Mouse (Mus musculus) heart, embryonic 15.5 days (tissue): ENCODE measurements around the gene Ncoa3. TPM values are rescaled to one million over a fixed set of nuclear protein-coding genes. Genes with fewer than 3 reads are reported as not detected.
"Not testable (repeated sequence)": the region's sequence is repeated elsewhere in the genome, so short reads cannot be mapped to it uniquely, and the experiment has no call there.

Experiments used
- ATAC-seq: fragments of 200-750 bp; cut with Nextera tagmentation; replicated peaks from 2 replicates; pipeline ENCODE4 v1.8.0; 2017; ENCODE audit warnings: low read depth, moderate TSS enrichment; ENCODE audit not compliant: insufficient number of reproducible peaks, insufficient read depth, low FRiP score
- H3K27ac ChIP-seq: fragments of 300-500 bp; sonication (generic); 2 replicates; pipeline ENCODE4 v1.5.1; 2015; ENCODE audit warnings: mild to moderate bottlenecking, inconsistent platforms
- H3K27me3 ChIP-seq: fragments of 300-500 bp; sonication (generic); 2 replicates; pipeline ENCODE4 v1.6.1; 2015; ENCODE audit warnings: inconsistent platforms
- H3K36me3 ChIP-seq: fragments of 300-500 bp; sonication (generic); 2 replicates; pipeline ENCODE4 v1.6.1; 2015; ENCODE audit warnings: mild to moderate bottlenecking, inconsistent platforms
- H3K4me1 ChIP-seq: fragments of 300-500 bp; sonication (generic); replicated peaks from 2 replicates; pipeline ENCODE4 v1.6.1; 2015; ENCODE audit warnings: inconsistent platforms
- H3K4me2 ChIP-seq: fragments of 300-500 bp; sonication (generic); 2 replicates; pipeline ENCODE4 v1.6.1; 2015; ENCODE audit warnings: inconsistent platforms, mild to moderate bottlenecking, moderate library complexity
- H3K4me3 ChIP-seq: fragments of 300-500 bp; sonication (generic); 2 replicates; pipeline ENCODE4 v1.5.1; 2015; ENCODE audit warnings: mild to moderate bottlenecking, inconsistent platforms
- H3K9ac ChIP-seq: fragments of 300-500 bp; sonication (generic); 2 replicates; pipeline ENCODE4 v1.6.1; 2015; ENCODE audit warnings: mild to moderate bottlenecking, inconsistent platforms
- H3K9me3 ChIP-seq: fragments of 300-500 bp; sonication (generic); replicated peaks from 2 replicates; pipeline ENCODE4 v1.6.1; 2016; ENCODE audit warnings: inconsistent platforms
- WGBS: fragments of 180-500 bp; shearing (Covaris S2); methylation state at CpG from one replicate; pipeline ENCODE4 v1.1.7; 2015; ENCODE audit warnings: mixed read lengths; 5-methylcytosine and 5-hydroxymethylcytosine counted together
- polyA plus RNA-seq: library from polyadenylated mRNA; unstranded; fragments of >200 nt; fragmentation: Nextera tagmentation; extraction: Ambion mirVana; gene quantifications from 2 replicates; pipeline ENCODE4 v1.2.1, GENCODE M21; 2015

Gene Ncoa3
- polyA plus RNA-seq, result 8.7 and 11.0 TPM in 2 replicates

DNA sequence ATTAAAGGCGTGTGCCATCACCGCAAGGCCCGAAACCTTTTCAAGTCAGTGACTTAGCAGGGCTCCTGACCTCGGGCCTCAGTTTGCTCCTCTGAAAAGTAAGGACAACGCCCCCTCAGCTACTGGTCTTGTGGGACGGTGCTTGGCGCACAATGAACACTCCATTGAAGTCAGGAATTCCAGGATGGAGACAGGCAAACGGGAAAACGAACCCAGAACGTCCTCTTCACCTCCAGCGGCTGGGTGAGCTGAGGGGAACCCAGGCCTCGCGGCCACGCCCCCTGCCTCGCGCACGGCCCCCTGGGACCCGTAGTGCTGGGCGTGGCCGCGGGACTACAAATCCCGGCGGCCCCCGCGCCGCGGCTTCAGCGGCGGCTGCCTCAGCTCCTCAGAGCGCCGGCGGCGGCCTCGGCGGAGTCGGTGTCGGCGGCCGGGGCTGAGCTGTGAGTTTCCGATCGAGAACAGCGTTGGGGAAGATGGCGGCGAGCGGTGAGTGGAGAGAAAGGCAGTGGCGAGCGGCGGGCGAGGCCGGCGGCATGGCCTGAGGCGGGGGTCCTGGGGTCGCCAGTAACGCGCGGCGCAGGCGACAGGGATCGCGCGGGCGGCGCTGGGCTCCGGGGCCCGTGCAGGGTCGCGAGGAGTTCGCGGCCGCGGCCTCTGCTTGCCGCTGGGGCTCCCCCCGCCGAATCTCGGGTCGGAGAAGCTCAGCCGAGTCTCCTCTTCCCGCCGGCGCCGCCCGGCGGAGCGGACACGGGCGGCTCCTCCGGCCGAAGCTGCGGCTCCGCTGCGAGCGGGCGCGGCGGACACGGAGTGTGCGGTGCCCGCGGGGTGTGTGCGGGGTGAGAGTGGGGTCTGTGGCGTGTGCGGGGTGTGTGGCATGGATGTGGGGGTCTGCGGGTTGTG is at the start of gene Ncoa3:
Gene Ncoa3 (plus strand): TSS at position 367 of the 903 bp plus-strand sequence.
- Histone ChIP-seq H3K36me3 (no peaks in the 10 kb centered on the region; the same call in 1 of the 2 replicates), H3K9me3 (no peaks in the 10 kb centered on the region), H3K4me1 (peaks cover 16% of the 10 kb centered on the region), H3K27ac (peak within 1 kb of the TSS; percentile 81), H3K4me2 (peak within 1 kb of the TSS; percentile 95), H3K4me3 (peak within 1 kb of the TSS; percentile 89), H3K9ac (peak within 1 kb of the TSS; percentile 97), H3K27me3 (no peaks in the 10 kb centered on the region)
- 2% methylated on average over 100 of the region's 103 CpGs for WGBS
- peak; percentile 97 for ATAC-seq

DNA sequence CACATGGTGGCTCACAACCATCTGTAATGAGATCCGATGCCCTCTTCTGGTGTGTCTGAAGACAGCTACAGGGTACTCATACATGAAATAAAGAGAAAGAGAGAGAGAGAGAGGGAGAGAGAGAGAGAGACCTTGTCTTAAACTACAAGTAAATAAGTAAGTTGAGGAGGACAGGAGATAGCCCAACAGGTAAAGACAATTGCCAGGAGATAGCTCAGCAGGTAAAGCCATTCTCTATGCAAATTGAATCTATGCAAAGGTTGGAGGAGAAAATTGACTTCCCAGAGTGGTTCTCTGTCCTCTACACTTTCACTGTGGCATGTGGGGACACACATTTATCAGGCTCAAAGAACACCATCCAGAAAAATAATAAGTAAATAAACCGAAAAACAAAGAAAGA is 49.3 kb upstream of the Ncoa3 start:
- ATAC-seq, result no peak
- 85% methylated on average over 2 of the region's 2 CpGs for WGBS

GRCm38 (mm10) chr2:165944576-165945351 is 47.7 kb upstream of the Ncoa3 start:
- ATAC-seq, result peak; percentile 61; the same call in 1 of the 2 replicates
- H3K4me2 ChIP-seq, result no peak overlapping the region
- H3K9ac ChIP-seq, result no peak overlapping the region
- H3K9me3 ChIP-seq, result no peaks in the 10 kb centered on the region
- WGBS, result 67% methylated on average over 11 of the region's 11 CpGs
- H3K27ac ChIP-seq, result 0 out of 2 replicates have a peak overlapping the region, but pooled peaks have one; percentile 31
- no peaks in the 10 kb centered on the region for H3K36me3 ChIP-seq
- H3K4me1 ChIP-seq, result peaks cover 12% of the 10 kb centered on the region
- H3K4me3 ChIP-seq, result no peak overlapping the region
- no peaks in the 10 kb centered on the region for H3K27me3 ChIP-seq

More for the DNA sequence above, 49.3 kb upstream of the Ncoa3 start:
- no peak overlapping the region for H3K4me2 ChIP-seq
- no peaks in the 10 kb centered on the region for H3K27me3 ChIP-seq
- no peak overlapping the region for H3K9ac ChIP-seq
- H3K4me3 ChIP-seq, result no peak overlapping the region
- no peak overlapping the region for H3K27ac ChIP-seq
- peaks cover 9% of the 10 kb centered on the region for H3K4me1 ChIP-seq
- no peaks in the 10 kb centered on the region for H3K9me3 ChIP-seq
- no peaks in the 10 kb centered on the region for H3K36me3 ChIP-seq

GRCm38 (mm10) chr2:165946046-165946564 is 46.3 kb upstream of the Ncoa3 start:
- H3K4me2 ChIP-seq, result no peak overlapping the region
- no peak for ATAC-seq
- 83% methylated on average over 1 of the region's 1 CpGs for WGBS
- H3K36me3 ChIP-seq, result no peaks in the 10 kb centered on the region
- no peaks in the 10 kb centered on the region for H3K9me3 ChIP-seq
- peaks cover 13% of the 10 kb centered on the region for H3K4me1 ChIP-seq
- H3K4me3 ChIP-seq, result no peak overlapping the region
- H3K27me3 ChIP-seq, result no peaks in the 10 kb centered on the region
- no peak overlapping the region for H3K27ac ChIP-seq
- no peak overlapping the region for H3K9ac ChIP-seq

- H3K9ac ChIP-seq, result no peak overlapping the region
- no peaks in the 10 kb centered on the region for H3K9me3 ChIP-seq
- H3K4me3 ChIP-seq, result no peak overlapping the region
- no peaks in the 10 kb centered on the region for H3K36me3 ChIP-seq
- peaks cover 22% of the 10 kb centered on the region for H3K4me1 ChIP-seq
- 54% methylated on average over 1 of the region's 1 CpGs for WGBS
- no peaks in the 10 kb centered on the region for H3K27me3 ChIP-seq
- no peak overlapping the region for H3K27ac ChIP-seq
- ATAC-seq, result no peak
- H3K4me2 ChIP-seq, result no peak overlapping the region
These were observed 44.4 kb upstream of the Ncoa3 start for GRCm38 (mm10) chr2:165948007-165948406.

GRCm38 (mm10) chr2:165948785-165949184 is 43.7 kb upstream of the Ncoa3 start:
- not testable (repeated sequence) for ATAC-seq, H3K4me2 ChIP-seq, H3K27me3 ChIP-seq, H3K9me3 ChIP-seq, H3K9ac ChIP-seq, H3K27ac ChIP-seq, H3K4me3 ChIP-seq, H3K36me3 ChIP-seq
- 74% methylated on average over 1 of the region's 1 CpGs for WGBS
- peaks cover 22% of the 10 kb centered on the region for H3K4me1 ChIP-seq

DNA sequence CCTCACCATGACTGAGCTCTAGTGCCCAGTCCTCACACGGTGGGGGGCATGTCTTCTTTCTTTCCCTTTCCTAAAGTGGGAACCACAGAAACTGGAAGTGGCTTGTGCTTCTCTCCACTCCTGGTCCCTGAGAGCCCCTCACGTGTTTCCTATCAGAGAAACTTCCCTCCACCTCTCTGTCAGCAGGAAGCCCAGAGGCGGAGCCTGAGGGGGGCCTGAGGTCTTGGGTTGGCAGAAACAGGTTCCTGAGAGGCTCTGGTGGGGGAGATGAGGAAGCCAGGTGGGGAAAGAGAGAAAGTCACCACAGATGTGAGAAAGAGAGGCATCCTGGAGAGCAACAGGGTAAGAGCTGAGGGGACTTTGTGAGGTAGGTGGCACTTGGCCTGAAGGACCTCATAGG is 42.7 kb upstream of the Ncoa3 start:
- Histone ChIP-seq H3K27ac (no peak overlapping the region), H3K9me3 (no peaks in the 10 kb centered on the region), H3K4me1 (peaks cover 25% of the 10 kb centered on the region), H3K27me3 (no peaks in the 10 kb centered on the region), H3K4me2 (no peak overlapping the region), H3K4me3 (no peak overlapping the region), H3K9ac (no peak overlapping the region), H3K36me3 (no peaks in the 10 kb centered on the region)
- ATAC-seq, result no peak
- 41% methylated on average over 3 of the region's 3 CpGs for whole genome bisulfite sequencing

DNA sequence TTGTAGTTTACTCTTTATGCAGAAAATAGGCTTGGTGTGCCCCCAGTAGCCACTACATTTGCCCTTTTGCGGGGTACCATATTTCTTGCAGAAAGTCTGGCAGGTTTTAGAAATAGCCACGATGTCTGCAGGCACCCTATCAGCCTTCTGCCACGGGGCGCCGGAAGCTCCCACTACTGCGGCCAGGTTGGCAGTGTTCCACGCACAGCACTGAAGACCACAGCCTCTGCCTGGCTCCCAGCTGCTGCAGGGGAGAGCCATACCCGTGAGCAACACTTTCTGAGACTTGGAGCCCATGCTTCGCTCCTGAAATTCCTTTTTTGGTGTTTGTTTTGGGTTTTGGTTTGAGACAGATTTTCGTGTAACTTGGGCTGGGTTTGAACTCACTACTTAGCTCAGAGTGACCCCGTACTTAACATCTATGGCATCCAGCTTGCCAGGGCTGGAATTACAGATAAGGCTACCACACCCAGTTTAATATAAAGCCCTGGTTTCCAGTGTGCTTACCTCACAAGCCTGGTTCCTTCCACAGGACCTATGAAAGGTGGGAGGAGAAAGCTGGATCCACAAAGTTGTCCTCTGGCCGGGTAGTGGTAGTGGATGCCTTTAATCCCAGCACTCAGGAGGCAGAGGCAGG is 40.9 kb upstream of the Ncoa3 start:
- no peaks in the 10 kb centered on the region for H3K36me3 ChIP-seq
- no peak for ATAC-seq
- H3K4me1 ChIP-seq, result peaks cover 23% of the 10 kb centered on the region
- 0 out of 2 replicates have a peak overlapping the region, but pooled peaks have one; percentile 9 for H3K27ac ChIP-seq
- no peak overlapping the region for H3K4me3 ChIP-seq
- no peaks in the 10 kb centered on the region for H3K9me3 ChIP-seq
- 43% methylated on average over 12 of the region's 12 CpGs for WGBS
- H3K4me2 ChIP-seq, result no peak overlapping the region
- H3K27me3 ChIP-seq, result no peaks in the 10 kb centered on the region
- H3K9ac ChIP-seq, result no peak overlapping the region

- 28% methylated on average over 20 of the region's 20 CpGs for WGBS
- no peak overlapping the region for H3K9ac ChIP-seq
- H3K27me3 ChIP-seq, result no peaks in the 10 kb centered on the region
- H3K4me3 ChIP-seq, result no peak overlapping the region; the same call in 1 of the 2 replicates
- peak overlapping the region; percentile 45 for H3K27ac ChIP-seq
- ATAC-seq, result no peak
- no peaks in the 10 kb centered on the region for H3K36me3 ChIP-seq
- peaks cover 19% of the 10 kb centered on the region for H3K4me1 ChIP-seq
- no peaks in the 10 kb centered on the region for H3K9me3 ChIP-seq
- peak overlapping the region; percentile 28 for H3K4me2 ChIP-seq
These were observed 37.6 kb upstream of the Ncoa3 start for GRCm38 (mm10) chr2:165954872-165955271.

- Histone ChIP-seq H3K9me3 (no peaks in the 10 kb centered on the region), H3K36me3 (no peaks in the 10 kb centered on the region), H3K4me2 (no peak overlapping the region), H3K27ac (peak overlapping the region; percentile 45), H3K9ac (no peak overlapping the region), H3K4me1 (peaks cover 19% of the 10 kb centered on the region), H3K4me3 (no peak overlapping the region), H3K27me3 (no peaks in the 10 kb centered on the region)
- no peak for ATAC-seq
- WGBS, result 69% methylated on average over 8 of the region's 8 CpGs
These were observed 37.0 kb upstream of the Ncoa3 start for GRCm38 (mm10) chr2:165955386-165955785.
